Comparison of ENCODE assay signal across 8 mouse cellular contexts in the genomic region with DNA sequence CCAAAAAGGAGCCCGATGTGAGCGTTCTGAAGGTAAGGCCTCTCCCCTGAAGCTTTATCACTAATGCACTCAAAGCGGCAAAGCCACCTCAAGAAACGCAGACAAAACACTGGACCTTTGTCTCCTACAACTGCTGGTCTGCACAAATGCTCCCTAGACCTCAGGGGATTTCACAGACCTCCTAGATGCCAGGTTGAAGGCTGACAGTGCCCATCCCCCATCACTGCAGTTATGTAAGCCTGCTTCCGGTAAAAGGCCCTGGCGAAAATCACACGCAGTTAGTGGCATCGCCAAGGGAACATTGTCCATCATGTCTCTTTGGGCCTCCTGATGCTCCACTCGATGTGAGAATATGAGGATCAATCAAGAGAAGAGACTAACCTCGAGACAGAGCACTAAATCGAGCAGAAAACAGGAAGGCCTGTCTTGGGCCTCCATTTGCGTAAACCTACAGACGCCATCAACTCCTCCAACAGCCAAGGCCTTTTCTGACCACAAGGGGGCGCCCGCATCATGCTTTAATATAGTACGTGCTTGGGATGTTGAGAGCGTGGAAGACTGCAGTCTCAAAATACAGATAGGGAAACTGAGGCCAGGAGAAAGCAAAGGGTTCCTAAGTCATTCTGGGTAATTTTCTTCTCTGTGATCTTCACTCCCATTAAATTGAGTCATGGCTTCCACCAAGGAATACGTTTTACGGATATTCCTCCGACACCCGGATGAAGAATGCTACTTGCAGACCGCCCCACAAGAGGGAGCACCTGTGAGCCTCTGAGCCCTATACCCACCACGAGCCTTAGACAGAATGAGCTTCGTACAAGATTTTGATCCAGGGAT.
A peak's percentile ranks its signal among the peaks of the same experiment; 100 is the strongest.
DNase-seq lines count a peak whose midpoint lies in the region; ATAC-seq lines count a peak whose summit lies in the region.

No protein-coding gene starts in this region.

- WGBS in intestine, embryonic 16.5 days = 34% methylated on average over 24 of the region's 24 CpGs
- WGBS in midbrain, embryonic 10.5 days = 34% methylated on average over 24 of the region's 24 CpGs

- no peaks in the 10 kb centered on the region for H3K36me3 ChIP-seq in intestine, embryonic 16.5 days (ENCODE audit: control insufficient read depth, insufficient read depth, low read length)
- H3K36me3 ChIP-seq in midbrain, embryonic 10.5 days = no peaks in the 10 kb centered on the region

- peak overlapping the region; percentile 23 for H3K4me3 ChIP-seq in intestine, embryonic 16.5 days (ENCODE audit: low read length)
- H3K4me3 ChIP-seq in midbrain, embryonic 10.5 days = peak overlapping the region; percentile 42

- no peak overlapping the region for H3K9ac ChIP-seq in intestine, embryonic 16.5 days (ENCODE audit: low read depth, low read length)

- peak; percentile 94 for DNase-seq in adrenal gland, postnatal 10 days
- DNase-seq in embryo, embryonic 9.5 days (ENCODE audit: extremely low spot score) = peak; percentile 88
- DNase-seq in gonadal fat pad, adult 2 months (ENCODE audit: low read depth) = peak; percentile 24
- DNase-seq in left cerebral cortex, postnatal 25 days (ENCODE audit: low spot score in 2 of 2) = peak; percentile 92 to 94
- peak; percentile 86 for DNase-seq in midbrain, embryonic 10.5 days (ENCODE audit: low spot score)
- peak; percentile 82 to 83 for DNase-seq in right cerebral cortex, postnatal 36 days (ENCODE audit: low spot score in 2 of 2)
- peak; percentile 69 to 87 for DNase-seq in urinary bladder, postnatal 4 days (ENCODE audit: low spot score in 2 of 2)

- H3K4me1 ChIP-seq in intestine, embryonic 16.5 days (ENCODE audit: control insufficient read depth, insufficient read depth, low read length) = no peaks in the 10 kb centered on the region
- H3K4me1 ChIP-seq in midbrain, embryonic 10.5 days = peaks cover 6% of the 10 kb centered on the region; the same call in 1 of the 2 replicates

- intact Hi-C loops in left cerebral cortex, postnatal 25 days (cut with DNase I) = loop anchor here (1.0 to 5.0 kb wide), 4 partner anchors 50 to 252 kb away; partner anchors contain the start of gene Rasgrf1

- no peaks in the 10 kb centered on the region for H3K27me3 ChIP-seq in intestine, embryonic 16.5 days (replicated peaks; ENCODE audit: control insufficient read depth, insufficient read depth, low read length)
- H3K27me3 ChIP-seq in midbrain, embryonic 10.5 days (ENCODE audit: low read depth, poor library complexity, severe bottlenecking) = no peaks in the 10 kb centered on the region

- no peaks in the 10 kb centered on the region for H3K9me3 ChIP-seq in intestine, embryonic 16.5 days (ENCODE audit: control insufficient read depth, low read length)
- no peaks in the 10 kb centered on the region for H3K9me3 ChIP-seq in midbrain, embryonic 10.5 days (replicated peaks)

- ATAC-seq in intestine, embryonic 16.5 days = peak; percentile 92

- peak overlapping the region; percentile 31; the same call in 1 of the 2 replicates for H3K4me2 ChIP-seq in intestine, embryonic 16.5 days (ENCODE audit: low read depth, low read length)

- no peak overlapping the region for H3K27ac ChIP-seq in intestine, embryonic 16.5 days (ENCODE audit: low read length)
- peak overlapping the region; percentile 63 for H3K27ac ChIP-seq in midbrain, embryonic 10.5 days (replicated peaks)

Comparison
In these comparisons a context has a peak if more than half of its experiments do, and no peak if none do; other contexts are left out.
1. DNase-seq: peak in every context shown above with its lines; median percentile 94 in adrenal gland, postnatal 10 days; 93 in left cerebral cortex, postnatal 25 days; 88 in embryo, embryonic 9.5 days; 86 in midbrain, embryonic 10.5 days; 82 in right cerebral cortex, postnatal 36 days; 78 in urinary bladder, postnatal 4 days; 24 in gonadal fat pad, adult 2 months.